Mouse (Mus musculus): ENCODE results near the gene Pip5k1c.

Pip5k1c gene

DNA sequence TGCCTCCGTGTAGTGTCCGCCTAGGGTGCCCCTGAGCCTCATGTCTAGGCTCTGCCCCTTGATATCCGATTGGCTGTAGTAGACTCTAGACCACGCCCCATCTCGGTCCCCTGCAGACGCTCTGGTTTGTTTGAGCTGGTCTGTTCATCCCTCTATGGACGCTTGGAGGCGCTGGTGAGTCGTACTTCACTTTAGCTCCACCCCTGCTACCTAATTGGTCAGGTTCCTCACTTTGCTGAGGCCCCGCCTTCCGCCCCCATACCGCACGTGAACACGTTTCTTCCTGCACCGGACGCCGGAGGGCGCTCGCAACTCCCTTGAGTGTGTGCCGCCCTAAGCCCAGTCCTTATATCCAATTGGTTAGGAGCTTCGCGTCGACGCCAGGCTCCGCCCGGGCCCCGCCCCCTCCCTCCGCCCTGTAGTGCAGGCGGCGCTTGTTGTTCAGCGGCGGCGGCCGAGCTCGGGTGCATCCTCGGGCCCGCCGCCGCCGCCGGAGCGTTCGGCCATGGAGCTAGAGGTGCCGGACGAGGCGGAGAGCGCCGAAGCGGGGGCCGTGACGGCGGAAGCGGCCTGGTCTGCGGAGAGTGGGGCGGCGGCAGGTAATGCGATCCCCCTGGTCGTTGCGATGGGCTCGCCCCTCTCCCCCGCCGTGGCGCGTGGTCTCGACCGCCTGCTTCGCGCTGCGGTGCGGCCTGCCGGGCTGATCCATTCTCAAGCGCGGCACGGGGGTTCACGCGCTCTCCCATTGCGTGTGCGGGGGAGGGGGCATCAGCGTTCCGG, at the start of gene Pip5k1c:
Pip5k1c (plus strand) TSS at position 410 of the 780 bp plus-strand sequence.
- peak; percentile 99 for DNase-seq

- DNase-seq, result no peak
Measured at GRCm38 (mm10) chr10:81244146-81244545, 48.6 kb upstream of the Pip5k1c start.

DNA sequence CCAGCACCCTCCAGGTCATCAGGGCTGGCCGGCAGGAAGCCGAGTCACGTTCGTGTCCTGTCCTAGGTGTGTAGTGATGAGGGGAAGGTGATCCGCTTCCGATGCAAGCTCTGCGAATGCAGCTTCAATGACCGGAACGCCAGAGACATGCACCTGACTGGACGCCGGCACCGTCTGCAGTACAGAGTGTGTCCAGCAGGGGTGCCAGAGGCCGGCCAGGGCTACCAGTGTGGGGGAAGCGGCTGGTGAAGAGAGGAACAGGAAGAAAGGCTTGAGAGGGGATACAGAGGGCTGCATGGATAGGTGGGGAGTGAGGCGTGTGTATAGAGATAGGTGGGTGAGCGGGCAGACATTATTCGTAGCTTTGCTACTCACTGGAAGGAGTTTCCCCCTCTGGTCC, 48.2 kb upstream of the Pip5k1c start:
- DNase-seq, result peak; percentile 93 to 96

DNA sequence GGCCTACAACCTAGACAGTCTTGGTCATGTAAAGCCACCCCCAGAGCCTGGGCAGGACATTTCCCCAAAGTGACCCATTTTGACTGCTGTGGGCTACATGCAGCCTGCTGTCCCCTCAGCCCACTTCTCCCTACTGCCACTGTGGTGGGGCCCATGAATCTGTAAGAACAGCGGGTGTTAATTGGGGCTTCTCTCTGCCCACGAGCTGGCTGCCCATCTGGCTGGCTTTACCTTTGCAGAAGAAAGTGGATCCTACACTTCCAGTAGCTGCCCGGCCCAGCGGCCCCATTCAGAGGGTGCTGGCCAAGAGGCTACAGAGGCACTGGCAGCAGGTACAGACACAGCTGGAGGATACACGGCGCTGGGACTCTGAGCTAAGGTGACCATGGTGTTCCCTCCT, 47.6 kb upstream of the Pip5k1c start:
- DNase-seq, result no peak

GRCm38 (mm10) chr10:81247804-81248203, 45.0 kb upstream of the Pip5k1c start:
- DNase-seq, result no peak

GRCm38 (mm10) chr10:81249442-81249841, 43.3 kb upstream of the Pip5k1c start:
- no peak for DNase-seq

GRCm38 (mm10) chr10:81252424-81253419, 40.0 kb upstream of the Pip5k1c start, which contains the start of gene Matk:
TSS of gene Matk (plus strand) at chr10:81252935.
- DNase-seq, result peak; percentile 89

DNA sequence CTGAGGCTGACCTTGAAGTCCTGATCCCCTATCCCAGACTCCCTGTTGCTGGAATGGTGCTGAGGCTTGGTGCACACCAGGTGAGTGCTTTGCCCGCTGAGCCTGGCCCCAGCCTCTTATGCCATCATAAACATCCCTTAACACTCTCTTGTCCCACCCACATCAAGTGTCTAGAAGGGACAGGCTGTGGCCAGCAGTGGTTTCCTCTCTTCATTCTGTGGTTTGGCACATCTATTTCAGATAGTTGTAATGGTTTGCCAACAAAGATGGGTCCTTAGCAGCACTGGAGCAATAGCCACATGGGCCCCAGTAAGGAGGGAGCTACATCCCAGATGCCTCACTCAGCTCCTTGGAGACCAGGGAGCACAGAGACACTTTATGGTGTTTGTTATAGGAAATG, 37.9 kb upstream of the Pip5k1c start:
- no peak for DNase-seq

DNA sequence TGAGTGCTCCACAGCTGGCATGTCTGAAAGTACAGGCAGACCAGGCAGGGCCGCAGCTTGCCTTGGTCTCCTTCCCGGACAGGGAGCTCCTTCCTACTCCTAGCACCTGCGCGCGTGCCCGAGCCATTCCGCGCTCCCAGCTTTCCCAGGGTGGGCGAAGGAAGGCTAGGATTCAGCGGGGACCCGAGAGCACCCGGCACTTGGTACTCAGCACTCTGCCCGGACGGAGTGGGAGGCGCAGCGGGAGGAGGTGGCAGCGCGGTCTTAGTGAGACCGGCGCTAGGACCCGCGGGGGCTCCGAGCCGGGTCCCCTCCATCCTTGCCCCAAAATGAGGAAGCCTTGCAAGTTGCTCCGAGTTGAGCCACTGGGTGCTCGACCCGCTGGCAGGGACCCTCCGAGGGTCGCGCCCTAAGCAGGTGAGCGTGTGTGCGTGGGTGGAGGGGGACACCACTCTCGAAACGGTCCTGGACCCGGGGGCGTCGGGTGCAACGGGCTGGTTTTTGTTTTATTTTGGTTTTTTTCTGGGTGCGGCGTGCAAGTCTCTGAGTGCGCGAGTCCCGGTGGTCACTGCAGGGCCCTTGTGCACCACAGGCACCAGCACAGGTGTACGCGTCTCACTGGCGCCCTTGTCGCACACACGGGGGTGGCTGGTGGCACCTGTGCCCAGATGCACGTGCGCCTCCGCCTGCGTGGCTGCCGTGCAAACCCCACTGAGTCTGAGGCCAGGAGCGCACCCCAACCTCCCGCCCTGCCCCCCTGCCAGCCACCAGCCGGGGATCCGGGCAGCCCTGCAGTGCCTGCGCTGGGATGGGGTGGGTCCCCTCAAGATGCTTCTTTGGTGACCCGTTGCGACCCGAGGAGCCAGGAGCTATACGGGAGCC, 35.4 kb upstream of the Pip5k1c start:
- peak; percentile 56 to 57 for DNase-seq

GRCm38 (mm10) chr10:81259225-81259884, 33.4 kb upstream of the Pip5k1c start:
- peak in 1 of 2 experiments; percentile 58 for DNase-seq

DNA sequence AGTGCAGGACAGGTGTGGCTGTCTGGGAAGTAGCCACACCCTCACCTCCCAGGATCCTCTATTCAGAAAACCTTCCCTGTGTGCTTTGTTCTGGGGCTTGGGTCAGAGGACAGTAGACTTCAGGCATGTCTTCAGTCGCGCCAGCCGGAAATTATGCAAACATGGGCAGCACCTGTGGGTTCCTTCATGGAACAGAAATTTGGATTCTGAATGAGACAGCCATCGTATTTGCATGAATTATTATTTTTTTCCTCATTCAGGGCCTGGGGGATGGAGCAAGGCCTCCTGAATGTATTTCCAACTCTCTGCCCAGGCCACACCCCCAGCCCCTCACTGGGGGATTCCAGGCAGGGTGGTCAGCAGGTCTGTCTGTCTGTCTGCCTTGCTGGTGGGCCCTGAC, 31.7 kb upstream of the Pip5k1c start:
- DNase-seq, result no peak

DNA sequence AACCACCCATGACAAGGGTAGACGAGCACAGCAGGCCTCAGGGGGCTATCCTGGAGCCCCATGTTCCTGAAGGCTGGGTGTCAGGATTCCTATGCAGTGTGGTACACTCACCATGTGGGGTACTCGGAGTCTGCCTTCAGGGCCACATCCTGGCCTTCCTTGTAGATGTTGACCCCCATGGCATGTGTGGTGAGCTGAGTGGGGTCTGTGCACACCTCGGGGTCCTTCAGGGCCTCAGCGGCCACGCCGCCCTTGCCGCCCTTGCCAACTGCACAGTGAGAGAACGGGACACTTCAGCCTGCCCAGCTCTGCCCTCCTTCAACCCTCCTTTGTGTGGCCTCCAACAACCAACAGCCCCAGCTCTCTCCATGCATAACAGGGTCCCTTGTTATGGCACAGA, 27.2 kb upstream of the Pip5k1c start:
- DNase-seq, result peak in 1 of 2 experiments; percentile 25

GRCm38 (mm10) chr10:81266211-81267105, 26.3 kb upstream of the Pip5k1c start, which contains the start of the genes Mrpl54 and Apba3:
TSS of gene Mrpl54 (minus strand) at chr10:81266934.
TSS of gene Apba3 (plus strand) at chr10:81266960.
- DNase-seq, result peak; percentile 97 to 98

GRCm38 (mm10) chr10:81268056-81268455, 24.7 kb upstream of the Pip5k1c start:
- peak; percentile 86 to 88 for DNase-seq

DNA sequence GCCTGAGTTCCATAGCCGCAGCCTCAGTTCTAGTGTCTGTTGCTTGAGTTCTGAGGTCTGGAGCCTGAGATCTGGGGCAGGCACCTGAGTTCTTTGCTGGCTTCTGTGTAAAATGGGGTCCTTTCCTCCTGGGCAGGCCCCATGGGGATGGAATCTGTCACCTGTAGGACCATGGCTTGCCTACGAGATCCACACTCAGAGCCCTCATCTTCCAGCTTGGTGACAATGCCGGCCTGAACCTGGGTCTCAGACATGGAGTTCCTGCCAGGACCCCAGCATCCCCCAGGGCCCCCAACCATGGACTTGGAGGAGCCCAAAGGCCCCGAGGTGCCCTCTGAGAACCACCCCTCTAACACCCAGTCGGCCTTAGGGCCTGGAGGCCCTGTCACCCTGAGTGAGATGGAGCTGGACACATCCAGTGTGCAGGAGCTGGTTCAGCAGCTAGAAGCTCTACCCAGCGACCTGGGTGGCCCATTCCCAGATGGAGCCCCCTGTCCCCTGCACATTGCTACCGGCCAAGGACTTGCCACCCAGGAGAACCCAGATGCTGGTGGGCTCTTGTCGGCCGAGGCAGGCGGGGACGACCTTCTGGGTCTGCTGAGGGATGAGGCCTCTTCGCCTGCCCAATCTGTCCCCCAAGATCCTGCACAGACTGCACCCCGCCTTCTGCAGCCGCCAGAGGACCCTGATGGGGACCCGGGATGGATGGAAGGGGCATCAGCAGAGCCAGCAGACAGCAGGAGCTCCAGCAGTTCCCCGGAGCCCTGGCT, 23.9 kb upstream of the Pip5k1c start:
- DNase-seq, result peak in 1 of 2 experiments; percentile 35

- DNase-seq, result peak in 1 of 2 experiments; percentile 27
Measured at GRCm38 (mm10) chr10:81272356-81272755, 20.4 kb upstream of the Pip5k1c start.

- DNase-seq, result no peak
Measured at GRCm38 (mm10) chr10:81273842-81274241, 18.9 kb upstream of the Pip5k1c start.

DNA sequence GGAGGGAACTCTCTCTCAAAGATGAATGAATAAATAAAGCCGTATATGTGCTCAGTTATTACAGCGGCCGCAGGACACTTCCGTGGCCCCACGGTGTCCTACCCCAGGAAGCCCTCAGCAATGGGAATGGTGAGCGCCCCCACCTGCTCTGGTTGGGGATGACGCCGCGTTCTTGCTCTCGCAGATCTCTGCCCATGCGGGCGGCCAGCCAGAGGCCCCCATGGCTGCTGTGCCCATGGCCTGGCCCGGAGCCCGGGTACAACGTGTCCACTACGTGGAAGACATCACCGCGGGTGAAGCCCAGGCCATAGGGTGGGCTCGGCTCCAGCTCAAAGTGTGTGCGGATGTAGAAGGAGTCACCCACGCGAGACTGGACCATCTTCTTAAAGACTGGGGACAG, 15.1 kb upstream of the Pip5k1c start:
- peak; percentile 87 to 90 for DNase-seq

- DNase-seq, result no peak
Measured at GRCm38 (mm10) chr10:81279496-81279895, 13.3 kb upstream of the Pip5k1c start.

DNA sequence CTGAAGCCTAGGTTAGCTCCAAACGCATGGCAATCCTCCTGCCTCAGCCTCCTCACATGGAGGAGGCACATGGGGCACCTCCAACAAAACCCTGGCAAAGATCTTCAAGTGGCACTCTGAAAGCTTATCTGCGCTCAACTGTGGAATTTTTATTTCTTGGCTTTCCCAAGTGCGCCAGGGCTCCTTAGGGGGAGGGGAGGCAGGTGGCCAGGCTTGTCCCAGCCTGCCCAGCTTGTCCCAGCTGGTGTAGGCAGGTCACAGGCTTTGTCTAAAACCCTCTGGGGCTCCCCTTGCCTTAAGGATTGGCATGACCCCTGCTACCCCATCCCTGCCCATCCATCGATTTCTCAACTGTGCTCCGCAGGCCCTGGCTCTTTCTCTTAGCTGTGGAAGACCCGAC, 8.6 kb upstream of the Pip5k1c start:
- DNase-seq, result no peak
